Mouse (Mus musculus): ENCODE results near the gene Boll. TPM values are rescaled to one million over a fixed set of nuclear protein-coding genes. Genes with fewer than 3 reads are reported as not detected.
A peak's percentile ranks its signal among the peaks of the same experiment; 100 is the strongest.

Boll gene
- polyA plus RNA-seq (2014; fragmentation: Nextera tagmentation; extraction: Ambion mirVana): not detected in 2 replicates

DNA sequence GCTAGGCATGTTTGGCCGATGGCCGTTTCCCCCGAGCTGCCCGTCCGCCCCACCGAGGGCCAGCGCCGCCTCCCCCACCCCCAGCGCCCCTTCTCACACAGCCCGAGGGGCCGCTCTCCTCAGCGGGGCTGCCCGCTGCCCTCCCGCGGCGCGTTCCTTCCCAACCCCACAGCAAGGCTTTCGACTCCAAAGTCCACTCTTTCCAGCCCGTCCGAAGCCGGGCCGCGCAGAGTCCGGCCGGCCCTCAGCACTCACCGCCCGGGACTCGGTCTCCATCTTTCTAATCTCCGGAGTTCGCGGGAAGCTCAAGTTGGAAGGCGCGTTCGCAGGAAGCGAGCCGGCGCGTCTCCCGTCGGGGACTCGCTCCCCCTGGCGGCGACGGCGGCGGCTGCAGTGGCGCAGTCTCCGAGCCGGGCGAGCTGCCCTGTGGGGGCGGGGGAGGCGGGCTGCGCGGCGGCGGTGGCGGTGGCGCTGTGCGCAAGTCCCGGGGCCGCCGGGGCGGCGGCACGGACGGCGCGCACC, at the start of gene Boll:
TSS of gene Boll (minus strand) at position 426 of the 522 bp plus-strand sequence.
- Histone ChIP-seq H3K4me3 (replicated peaks; ENCODE audit: low read depth, low read length) (peak within 1 kb of the TSS; percentile 46), H3K4me1 (ENCODE audit: control insufficient read depth, insufficient read depth, low read length) (no peaks in the 10 kb centered on the region), H3K27ac (replicated peaks; ENCODE audit: low read depth, low read length) (no peak within 1 kb of the TSS), H3K27me3 (ENCODE audit: control insufficient read depth, insufficient read depth, low read length) (peaks cover 12% of the 10 kb centered on the region; the same call in 1 of the 2 replicates), H3K9ac (replicated peaks; ENCODE audit: low read length) (no peak within 1 kb of the TSS), H3K36me3 (ENCODE audit: control insufficient read depth, insufficient read depth, low read length) (no peaks in the 10 kb centered on the region), H3K4me2 (ENCODE audit: low read length) (peak within 1 kb of the TSS; percentile 58), H3K9me3 (ENCODE audit: control insufficient read depth, low read length) (peaks cover 4% of the 10 kb centered on the region)
- peak; percentile 83 for DNase-seq
- peak; percentile 81 for ATAC-seq (ENCODE audit: low FRiP score, low TSS enrichment)
- 11% methylated on average over 68 of the region's 68 CpGs for WGBS

GRCm38 (mm10) chr1:55412569-55412968, 49.3 kb upstream of the Boll start:
- Histone ChIP-seq H3K27ac (replicated peaks; ENCODE audit: low read depth, low read length) (no peak overlapping the region), H3K4me2 (ENCODE audit: low read length) (no peak overlapping the region), H3K27me3 (ENCODE audit: control insufficient read depth, insufficient read depth, low read length) (no peaks in the 10 kb centered on the region), H3K4me3 (replicated peaks; ENCODE audit: low read depth, low read length) (no peak overlapping the region), H3K4me1 (ENCODE audit: control insufficient read depth, insufficient read depth, low read length) (peaks cover 2% of the 10 kb centered on the region; the same call in 1 of the 2 replicates), H3K9ac (replicated peaks; ENCODE audit: low read length) (no peak overlapping the region), H3K36me3 (ENCODE audit: control insufficient read depth, insufficient read depth, low read length) (no peaks in the 10 kb centered on the region), H3K9me3 (ENCODE audit: control insufficient read depth, low read length) (no peaks in the 10 kb centered on the region)
- 78% methylated on average over 6 of the region's 6 CpGs for WGBS
- DNase-seq: no peak
- ATAC-seq (ENCODE audit: low FRiP score, low TSS enrichment): no peak

DNA sequence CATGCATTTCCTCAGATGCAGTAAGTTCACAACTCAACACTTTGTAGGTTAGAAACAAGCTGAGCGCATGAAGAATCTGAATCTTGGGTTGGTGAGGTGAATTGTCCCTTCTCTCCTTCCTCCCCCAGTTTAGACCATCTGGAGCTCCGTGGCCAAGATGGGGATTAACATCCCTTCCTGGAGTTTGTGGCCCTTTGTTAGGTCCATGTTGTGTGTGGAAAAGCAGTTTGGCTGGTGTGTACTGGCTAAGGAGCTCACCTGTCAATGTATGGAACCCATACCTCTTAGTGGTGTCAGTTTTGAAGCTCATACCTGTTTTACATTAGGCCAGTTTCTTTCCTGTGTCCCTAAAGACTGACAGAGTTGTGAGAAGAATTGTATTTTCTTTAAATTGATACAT, 47.8 kb upstream of the Boll start:
- 82% methylated on average over 2 of the region's 2 CpGs for WGBS
- H3K4me2 ChIP-seq (ENCODE audit: low read length): no peak overlapping the region
- DNase-seq: no peak
- H3K9ac ChIP-seq (replicated peaks; ENCODE audit: low read length): no peak overlapping the region
- no peaks in the 10 kb centered on the region for H3K36me3 ChIP-seq (ENCODE audit: control insufficient read depth, insufficient read depth, low read length)
- H3K27me3 ChIP-seq (ENCODE audit: control insufficient read depth, insufficient read depth, low read length): no peaks in the 10 kb centered on the region
- H3K27ac ChIP-seq (replicated peaks; ENCODE audit: low read depth, low read length): no peak overlapping the region
- H3K9me3 ChIP-seq (ENCODE audit: control insufficient read depth, low read length): no peaks in the 10 kb centered on the region
- ATAC-seq (ENCODE audit: low FRiP score, low TSS enrichment): no peak
- peaks cover 7% of the 10 kb centered on the region; the same call in 1 of the 2 replicates for H3K4me1 ChIP-seq (ENCODE audit: control insufficient read depth, insufficient read depth, low read length)
- H3K4me3 ChIP-seq (replicated peaks; ENCODE audit: low read depth, low read length): no peak overlapping the region

DNA sequence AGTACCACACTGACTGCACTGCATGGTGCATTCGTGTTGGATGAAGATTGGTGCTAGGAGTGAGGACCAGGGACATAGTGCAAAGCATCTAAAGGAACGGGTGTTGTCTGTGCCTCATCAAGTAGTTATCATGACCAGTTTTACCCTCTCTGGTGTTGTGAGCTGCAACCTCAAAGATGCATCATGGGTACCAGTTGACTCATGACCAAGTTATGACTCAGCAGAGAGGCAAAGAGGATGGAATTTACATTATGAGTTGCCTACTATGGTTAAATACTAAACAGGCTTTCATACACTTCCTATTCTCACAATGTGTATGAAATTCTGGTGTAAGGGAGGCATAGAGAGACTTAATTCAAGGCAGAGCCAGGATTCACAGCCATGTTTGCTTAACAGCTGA, 47.4 kb upstream of the Boll start:
- 83% methylated on average over 2 of the region's 2 CpGs for WGBS
- no peaks in the 10 kb centered on the region for H3K27me3 ChIP-seq (ENCODE audit: control insufficient read depth, insufficient read depth, low read length)
- no peak overlapping the region for H3K9ac ChIP-seq (replicated peaks; ENCODE audit: low read length)
- no peak for DNase-seq
- H3K4me3 ChIP-seq (replicated peaks; ENCODE audit: low read depth, low read length): no peak overlapping the region
- ATAC-seq (ENCODE audit: low FRiP score, low TSS enrichment): no peak
- no peaks in the 10 kb centered on the region for H3K9me3 ChIP-seq (ENCODE audit: control insufficient read depth, low read length)
- H3K36me3 ChIP-seq (ENCODE audit: control insufficient read depth, insufficient read depth, low read length): no peaks in the 10 kb centered on the region
- peaks cover 7% of the 10 kb centered on the region; the same call in 1 of the 2 replicates for H3K4me1 ChIP-seq (ENCODE audit: control insufficient read depth, insufficient read depth, low read length)
- no peak overlapping the region for H3K4me2 ChIP-seq (ENCODE audit: low read length)
- H3K27ac ChIP-seq (replicated peaks; ENCODE audit: low read depth, low read length): no peak overlapping the region

DNA sequence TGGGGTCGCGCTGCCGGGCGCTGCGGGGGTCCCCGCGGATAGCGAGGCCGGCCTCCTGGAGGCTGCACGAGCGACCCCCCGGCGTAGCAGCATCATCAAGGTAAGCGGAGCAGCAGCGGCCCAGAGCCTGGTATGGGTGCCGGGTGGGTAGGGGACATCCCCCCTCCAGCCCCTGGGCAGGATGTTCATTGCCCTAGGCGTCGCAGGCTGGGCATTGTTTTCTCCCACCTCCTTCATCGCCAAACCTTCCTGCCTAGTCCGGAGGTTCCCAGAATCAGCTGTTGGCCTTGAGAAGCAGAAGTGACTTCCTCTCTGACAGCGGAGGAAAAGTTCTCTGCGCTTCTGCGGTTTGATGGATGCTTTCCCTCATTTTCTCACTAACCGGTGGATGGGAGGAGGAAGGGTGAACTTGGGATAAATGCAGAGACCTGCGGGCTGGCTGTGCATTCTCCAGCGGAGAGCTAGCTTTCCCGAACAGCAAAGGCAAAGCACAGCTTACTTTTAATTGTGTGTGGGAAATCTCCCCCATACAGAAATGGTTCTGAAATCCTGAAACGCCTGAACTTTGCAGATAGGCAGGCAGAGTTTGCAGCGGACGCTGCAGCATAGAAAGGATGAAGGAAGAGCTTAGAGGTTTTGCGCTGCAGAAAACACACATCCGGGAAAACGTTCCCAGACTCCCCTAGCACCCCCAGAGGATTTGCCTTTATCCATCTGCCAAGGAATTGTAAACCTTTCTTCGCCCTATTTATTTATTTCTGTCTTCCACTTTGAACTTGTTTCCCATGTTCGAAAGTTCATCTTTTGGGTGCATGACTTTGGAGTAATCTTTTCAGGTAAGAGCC, 43.5 kb upstream of the Boll start:
- WGBS: 3% methylated on average over 34 of the region's 35 CpGs
- Histone ChIP-seq H3K4me1 (ENCODE audit: control insufficient read depth, insufficient read depth, low read length) (peaks cover 17% of the 10 kb centered on the region; the same call in 1 of the 2 replicates), H3K36me3 (ENCODE audit: control insufficient read depth, insufficient read depth, low read length) (no peaks in the 10 kb centered on the region), H3K27me3 (ENCODE audit: control insufficient read depth, insufficient read depth, low read length) (0 out of 2 replicates have a peak, but pooled peaks cover 3% of the 10 kb centered on the region), H3K4me3 (replicated peaks; ENCODE audit: low read depth, low read length) (peak overlapping the region; percentile 80), H3K9ac (replicated peaks; ENCODE audit: low read length) (peak overlapping the region; percentile 78), H3K27ac (replicated peaks; ENCODE audit: low read depth, low read length) (peak overlapping the region; percentile 84), H3K9me3 (ENCODE audit: control insufficient read depth, low read length) (no peaks in the 10 kb centered on the region), H3K4me2 (ENCODE audit: low read length) (peak overlapping the region; percentile 96)
- DNase-seq: peak; percentile 71
- ATAC-seq (ENCODE audit: low FRiP score, low TSS enrichment): peak; percentile 35

GRCm38 (mm10) chr1:55406023-55406413, 42.7 kb upstream of the Boll start:
- 0% methylated on average over 42 of the region's 42 CpGs for WGBS
- Histone ChIP-seq H3K27me3 (ENCODE audit: control insufficient read depth, insufficient read depth, low read length) (0 out of 2 replicates have a peak, but pooled peaks cover 3% of the 10 kb centered on the region), H3K9ac (replicated peaks; ENCODE audit: low read length) (peak overlapping the region; percentile 78), H3K27ac (replicated peaks; ENCODE audit: low read depth, low read length) (peak overlapping the region; percentile 84), H3K4me1 (ENCODE audit: control insufficient read depth, insufficient read depth, low read length) (peaks cover 17% of the 10 kb centered on the region; the same call in 1 of the 2 replicates), H3K9me3 (ENCODE audit: control insufficient read depth, low read length) (no peaks in the 10 kb centered on the region), H3K36me3 (ENCODE audit: control insufficient read depth, insufficient read depth, low read length) (no peaks in the 10 kb centered on the region), H3K4me2 (ENCODE audit: low read length) (peak overlapping the region; percentile 96), H3K4me3 (replicated peaks; ENCODE audit: low read depth, low read length) (peak overlapping the region; percentile 80)
- ATAC-seq (ENCODE audit: low FRiP score, low TSS enrichment) (peak; percentile 74), DNase-seq (no peak)

- DNase-seq (peak; percentile 96), ATAC-seq (ENCODE audit: low FRiP score, low TSS enrichment) (peak; percentile 98)
- H3K36me3 ChIP-seq (ENCODE audit: control insufficient read depth, insufficient read depth, low read length): no peaks in the 10 kb centered on the region
- peak within 1 kb of the TSS; percentile 96 for H3K4me2 ChIP-seq (ENCODE audit: low read length)
- H3K9ac ChIP-seq (replicated peaks; ENCODE audit: low read length): peak within 1 kb of the TSS; percentile 78
- no peaks in the 10 kb centered on the region for H3K9me3 ChIP-seq (ENCODE audit: control insufficient read depth, low read length)
- WGBS: 3% methylated on average over 51 of the region's 51 CpGs
- H3K4me3 ChIP-seq (replicated peaks; ENCODE audit: low read depth, low read length): peak within 1 kb of the TSS; percentile 80
- H3K27ac ChIP-seq (replicated peaks; ENCODE audit: low read depth, low read length): peak within 1 kb of the TSS; percentile 84
- H3K4me1 ChIP-seq (ENCODE audit: control insufficient read depth, insufficient read depth, low read length): peaks cover 17% of the 10 kb centered on the region; the same call in 1 of the 2 replicates
- H3K27me3 ChIP-seq (ENCODE audit: control insufficient read depth, insufficient read depth, low read length): 0 out of 2 replicates have a peak, but pooled peaks cover 3% of the 10 kb centered on the region
Measured at GRCm38 (mm10) chr1:55405272-55406022, 42.2 kb upstream of the Boll start, which contains the start of gene Plcl1. Gene Plcl1 (plus strand): TSS chr1:55405921.

- ATAC-seq (ENCODE audit: low FRiP score, low TSS enrichment) (no peak), DNase-seq (peak; percentile 93)
- Histone ChIP-seq H3K4me1 (ENCODE audit: control insufficient read depth, insufficient read depth, low read length) (peaks cover 20% of the 10 kb centered on the region; the same call in 1 of the 2 replicates), H3K4me2 (ENCODE audit: low read length) (peak overlapping the region; percentile 96), H3K36me3 (ENCODE audit: control insufficient read depth, insufficient read depth, low read length) (no peaks in the 10 kb centered on the region), H3K9ac (replicated peaks; ENCODE audit: low read length) (no peak overlapping the region), H3K9me3 (ENCODE audit: control insufficient read depth, low read length) (no peaks in the 10 kb centered on the region), H3K4me3 (replicated peaks; ENCODE audit: low read depth, low read length) (peak overlapping the region; percentile 80; the same call in 1 of the 2 replicates), H3K27me3 (ENCODE audit: control insufficient read depth, insufficient read depth, low read length) (0 out of 2 replicates have a peak, but pooled peaks cover 3% of the 10 kb centered on the region), H3K27ac (replicated peaks; ENCODE audit: low read depth, low read length) (no peak overlapping the region)
- WGBS: 4% methylated on average over 3 of the region's 3 CpGs
Measured at GRCm38 (mm10) chr1:55404439-55404838, 41.2 kb upstream of the Boll start.
